Mouse (Mus musculus) brain, embryonic 14.5 days (tissue): ENCODE results near the gene Pip5k1a. TPM values are rescaled to one million over a fixed set of nuclear protein-coding genes. Genes with fewer than 3 reads are reported as not detected.

Source experiments
- DNase-seq: peaks from one replicate; pipeline ENCODE4 v3.0.0-alpha.2; 2011; ENCODE audit warnings: low read depth
- CTCF ChIP-seq: fragments of 200-500 bp; IDR thresholded peaks from 2 replicates; pipeline ENCODE4 v1.5.1; 2012; ENCODE audit warnings: inconsistent platforms, mild to moderate bottlenecking, moderate library complexity, borderline replicate concordance; ENCODE audit not compliant: insufficient read depth, insufficient read length; ENCODE audit errors: extremely low read depth
- POLR2A ChIP-seq: fragments of 200-500 bp; IDR thresholded peaks from 2 replicates; pipeline ENCODE4 v1.6.1; 2012; ENCODE audit warnings: mild to moderate bottlenecking, inconsistent platforms, borderline replicate concordance; ENCODE audit not compliant: poor library complexity, insufficient read depth, insufficient read length, severe bottlenecking; ENCODE audit errors: extremely low read depth
- polyA plus RNA-seq: library from polyadenylated mRNA; depleted of rRNA; stranded (reverse); fragments of >200 nt; gene quantifications from 2 replicates; pipeline ENCODE4 v1.2.3, GENCODE M21; 2012

Pip5k1a gene
- polyA plus RNA-seq, 1 experiment, result 30.4 TPM

GRCm38 (mm10) chr3:95105586-95106337 is 968 bp downstream of the Pip5k1a start:
- peak; percentile 18 for DNase-seq

GRCm38 (mm10) chr3:95105121-95105520 is 1.6 kb downstream of the Pip5k1a start:
- TF ChIP-seq POLR2A, result no peak
- no peak for TF ChIP-seq CTCF
- DNase-seq, result no peak

More at GRCm38 (mm10) chr3:95105586-95106337, 968 bp downstream of the Pip5k1a start:
- TF ChIP-seq CTCF (no peak), POLR2A (no peak)

- DNase-seq, result no peak
- no peak for TF ChIP-seq CTCF
- TF ChIP-seq POLR2A, result no peak
Observed at GRCm38 (mm10) chr3:95100854-95101253, 5.9 kb downstream of the Pip5k1a start.

- no peak for DNase-seq
- no peak for TF ChIP-seq POLR2A
Observed at GRCm38 (mm10) chr3:95088071-95088470, 18.7 kb downstream of the Pip5k1a start.

- TF ChIP-seq POLR2A (no peak), CTCF (no peak)
- DNase-seq, result no peak
Observed at GRCm38 (mm10) chr3:95071606-95072005, 35.1 kb downstream of the Pip5k1a start.

GRCm38 (mm10) chr3:95066570-95066969 is 40.2 kb downstream of the Pip5k1a start:
- DNase-seq, result no peak

GRCm38 (mm10) chr3:95066095-95066494 is 40.6 kb downstream of the Pip5k1a start:
- no peak for DNase-seq
- TF ChIP-seq POLR2A (no peak), CTCF (no peak)

More at GRCm38 (mm10) chr3:95066570-95066969, 40.2 kb downstream of the Pip5k1a start:
- no peak for TF ChIP-seq CTCF
- TF ChIP-seq POLR2A, result no peak

- TF ChIP-seq POLR2A, result no peak
- DNase-seq, result no peak
Observed at GRCm38 (mm10) chr3:95065553-95065952, 41.2 kb downstream of the Pip5k1a start.

GRCm38 (mm10) chr3:95063741-95064140 is 43.0 kb downstream of the Pip5k1a start:
- DNase-seq, result no peak

GRCm38 (mm10) chr3:95058078-95058477 is 48.7 kb downstream of the Pip5k1a start:
- TF ChIP-seq CTCF (no peak), POLR2A (no peak)
- no peak for DNase-seq

More at GRCm38 (mm10) chr3:95063741-95064140, 43.0 kb downstream of the Pip5k1a start:
- TF ChIP-seq CTCF (no peak), POLR2A (no peak)

- TF ChIP-seq POLR2A (no peak), CTCF (no peak)
- no peak for DNase-seq
Observed at GRCm38 (mm10) chr3:95056275-95056674, 50.5 kb downstream of the Pip5k1a start.

- peak; percentile 50 for DNase-seq
- TF ChIP-seq POLR2A (no peak), CTCF (no peak)
Observed at GRCm38 (mm10) chr3:95054481-95055260, 52.1 kb downstream of the Pip5k1a start.

GRCm38 (mm10) chr3:95053701-95054100 is 53.0 kb downstream of the Pip5k1a start:
- TF ChIP-seq POLR2A (no peak), CTCF (peak; percentile 67; the same call in 1 of the 2 replicates)
- DNase-seq, result peak; percentile 63
